Mouse (Mus musculus): ENCODE results near the gene Dlst. TPM values are rescaled to one million over a fixed set of nuclear protein-coding genes. Genes with fewer than 3 reads are reported as not detected.

Gene Dlst
- polyA plus RNA-seq, 1 experiment, result 57.4 TPM

DNA sequence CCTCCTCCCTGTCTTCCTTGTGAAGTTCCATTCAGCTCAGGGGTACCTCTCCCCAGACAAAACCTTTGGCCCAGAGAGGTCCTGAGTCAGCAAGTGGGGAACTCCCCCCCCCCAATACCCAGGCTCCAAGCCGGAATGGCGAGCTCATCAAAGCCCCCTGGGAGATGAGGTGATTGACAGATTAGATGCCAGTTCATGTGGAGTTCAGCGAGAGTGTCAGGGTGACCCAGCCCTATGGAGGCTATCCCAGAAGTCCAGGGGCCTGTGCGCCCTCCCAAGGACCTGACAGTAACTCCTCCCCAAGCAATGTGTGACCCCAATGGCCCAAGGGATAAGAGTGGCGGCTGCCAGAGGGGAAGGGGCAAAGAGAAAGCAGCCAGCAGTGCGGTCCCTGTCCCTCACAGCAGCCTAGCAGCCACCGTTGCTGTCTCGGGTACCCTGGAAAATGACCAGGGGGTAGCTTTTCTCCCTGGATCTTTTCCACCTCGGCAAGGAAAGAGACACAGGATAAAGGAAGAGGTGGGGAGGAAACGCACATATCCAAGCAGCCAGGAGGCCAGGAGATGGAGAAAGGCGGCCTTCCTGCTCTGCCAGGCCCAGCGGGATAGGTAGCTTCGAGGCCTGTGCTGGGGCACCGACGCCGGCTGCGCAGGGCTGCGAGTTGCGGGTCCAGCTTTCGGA is 39.8 kb downstream of the Dlst start:
- Histone ChIP-seq H3K36me3 (ENCODE audit: control insufficient read depth, insufficient read depth, low read length) (no peaks in the 10 kb centered on the region), H3K4me1 (ENCODE audit: control insufficient read depth, insufficient read depth, low read length) (peaks cover 13% of the 10 kb centered on the region), H3K27me3 (ENCODE audit: control insufficient read depth, insufficient read depth, low read length) (no peaks in the 10 kb centered on the region), H3K4me3 (ENCODE audit: control insufficient read depth, low read depth, low read length) (peak overlapping the region; percentile 62), H3K27ac (ENCODE audit: control insufficient read depth, insufficient read depth, low read depth, low read length) (no peak overlapping the region)
- TF ChIP-seq CTCF (IDR thresholded peaks at IDR 0.05; ENCODE audit: control insufficient read depth, insufficient read depth, insufficient replicate concordance, low read depth, low read length) (no peak), POLR2A (IDR thresholded peaks at IDR 0.05; ENCODE audit: control insufficient read depth, low read depth, low read length) (no peak)

DNA sequence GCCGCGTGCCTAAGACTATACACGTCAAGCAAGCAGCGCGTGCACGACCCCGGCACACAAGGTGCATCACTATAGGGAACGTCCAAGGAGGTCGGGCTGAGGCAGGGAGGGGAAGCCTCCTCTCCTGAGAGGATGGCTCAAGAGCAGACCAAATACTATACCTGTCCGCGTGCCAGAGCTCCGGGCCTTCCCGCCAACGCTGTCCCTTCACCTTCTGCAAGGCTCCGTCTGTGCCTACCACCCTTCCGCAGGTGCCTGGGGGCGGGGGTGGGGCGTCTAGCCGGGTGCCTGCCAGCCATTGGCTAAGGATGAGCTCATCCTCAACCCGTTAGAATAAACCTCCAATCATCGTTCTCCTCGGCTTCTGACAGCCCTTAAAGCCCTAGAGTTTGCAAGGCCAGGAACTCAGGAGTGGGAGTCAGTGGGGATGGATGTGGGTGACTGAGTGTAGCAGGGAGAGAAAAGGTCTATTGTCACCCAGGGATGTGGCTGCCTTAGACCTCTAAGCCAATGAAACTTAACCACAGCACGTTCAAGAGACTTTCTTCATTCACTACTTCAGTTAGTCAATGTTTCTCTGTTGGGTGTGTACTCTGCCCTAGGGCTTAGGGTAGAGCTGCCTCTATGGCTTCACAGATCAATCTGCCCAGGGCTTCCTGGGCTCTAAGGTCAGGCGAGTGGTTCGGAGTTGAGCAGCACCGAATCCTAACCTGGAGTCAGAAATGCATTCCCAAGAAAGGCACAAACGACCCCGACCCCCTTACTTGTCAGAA is 40.6 kb downstream of the Dlst start, which contains the start of gene Rps6kl1:
Gene Rps6kl1, minus strand, starts transcription at position 263 of the 773 bp plus-strand sequence.
- Histone ChIP-seq H3K4me1 (ENCODE audit: control insufficient read depth, insufficient read depth, low read length) (peaks cover 13% of the 10 kb centered on the region), H3K4me3 (ENCODE audit: control insufficient read depth, low read depth, low read length) (peak within 1 kb of the TSS; percentile 62), H3K27me3 (ENCODE audit: control insufficient read depth, insufficient read depth, low read length) (no peaks in the 10 kb centered on the region), H3K36me3 (ENCODE audit: control insufficient read depth, insufficient read depth, low read length) (no peaks in the 10 kb centered on the region), H3K27ac (ENCODE audit: control insufficient read depth, insufficient read depth, low read depth, low read length) (no peak within 1 kb of the TSS)
- no peak for TF ChIP-seq CTCF (IDR thresholded peaks at IDR 0.05; ENCODE audit: control insufficient read depth, insufficient read depth, insufficient replicate concordance, low read depth, low read length)
- TF ChIP-seq POLR2A (IDR thresholded peaks at IDR 0.05; ENCODE audit: control insufficient read depth, low read depth, low read length), result no peak

DNA sequence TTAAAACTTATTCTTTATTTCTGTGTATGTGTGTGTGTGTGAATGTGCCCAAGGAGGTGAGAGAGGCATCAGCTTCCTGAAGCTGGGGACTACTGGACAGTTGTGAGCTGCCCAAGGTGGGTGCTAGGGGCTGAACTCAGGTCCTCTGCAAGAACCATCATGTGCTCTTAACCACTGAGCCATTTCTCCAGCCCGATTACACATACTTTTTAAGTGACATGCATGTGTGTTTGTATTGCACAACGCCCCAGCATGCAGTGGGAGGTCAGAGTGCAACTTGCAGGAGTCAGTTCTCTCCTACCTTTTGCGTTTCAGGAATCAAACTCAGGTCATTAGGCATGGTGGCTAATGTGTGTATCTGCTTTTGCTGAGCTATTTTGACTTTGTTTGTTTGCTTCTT is 42.4 kb downstream of the Dlst start:
- no peak overlapping the region for H3K27ac ChIP-seq (ENCODE audit: control insufficient read depth, insufficient read depth, low read depth, low read length)

DNA sequence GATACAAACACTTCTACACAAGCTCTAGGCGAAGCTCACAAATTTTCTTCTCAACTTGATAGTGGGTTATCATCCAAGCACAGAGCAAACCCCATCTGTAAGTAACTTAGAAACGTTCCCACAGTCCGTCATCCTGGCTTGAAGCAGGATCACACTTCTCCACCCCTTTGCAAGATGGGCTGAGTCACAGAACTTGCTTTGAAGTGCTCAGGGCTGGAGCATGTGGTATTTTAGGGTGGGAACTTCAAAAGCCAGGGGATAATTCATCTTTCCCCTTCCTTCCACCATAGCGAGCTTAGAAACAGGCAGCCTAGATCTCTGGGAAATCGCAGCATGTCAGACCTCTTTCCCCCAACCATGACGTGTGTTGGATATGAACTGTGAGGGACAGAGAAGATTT is 45.7 kb downstream of the Dlst start:
- Histone ChIP-seq H3K4me1 (ENCODE audit: control insufficient read depth, insufficient read depth, low read length) (peaks cover 2% of the 10 kb centered on the region), H3K36me3 (ENCODE audit: control insufficient read depth, insufficient read depth, low read length) (no peaks in the 10 kb centered on the region), H3K27me3 (ENCODE audit: control insufficient read depth, insufficient read depth, low read length) (no peaks in the 10 kb centered on the region), H3K4me3 (ENCODE audit: control insufficient read depth, low read depth, low read length) (no peak overlapping the region), H3K27ac (ENCODE audit: control insufficient read depth, insufficient read depth, low read depth, low read length) (no peak overlapping the region)
- TF ChIP-seq POLR2A (IDR thresholded peaks at IDR 0.05; ENCODE audit: control insufficient read depth, low read depth, low read length) (no peak), CTCF (IDR thresholded peaks at IDR 0.05; ENCODE audit: control insufficient read depth, insufficient read depth, insufficient replicate concordance, low read depth, low read length) (no peak)

More for the DNA sequence above, 42.4 kb downstream of the Dlst start:
- Histone ChIP-seq H3K4me1 (ENCODE audit: control insufficient read depth, insufficient read depth, low read length) (peaks cover 13% of the 10 kb centered on the region), H3K4me3 (ENCODE audit: control insufficient read depth, low read depth, low read length) (no peak overlapping the region), H3K36me3 (ENCODE audit: control insufficient read depth, insufficient read depth, low read length) (no peaks in the 10 kb centered on the region), H3K27me3 (ENCODE audit: control insufficient read depth, insufficient read depth, low read length) (no peaks in the 10 kb centered on the region)
- TF ChIP-seq POLR2A (IDR thresholded peaks at IDR 0.05; ENCODE audit: control insufficient read depth, low read depth, low read length), result no peak
- TF ChIP-seq CTCF (IDR thresholded peaks at IDR 0.05; ENCODE audit: control insufficient read depth, insufficient read depth, insufficient replicate concordance, low read depth, low read length), result no peak

DNA sequence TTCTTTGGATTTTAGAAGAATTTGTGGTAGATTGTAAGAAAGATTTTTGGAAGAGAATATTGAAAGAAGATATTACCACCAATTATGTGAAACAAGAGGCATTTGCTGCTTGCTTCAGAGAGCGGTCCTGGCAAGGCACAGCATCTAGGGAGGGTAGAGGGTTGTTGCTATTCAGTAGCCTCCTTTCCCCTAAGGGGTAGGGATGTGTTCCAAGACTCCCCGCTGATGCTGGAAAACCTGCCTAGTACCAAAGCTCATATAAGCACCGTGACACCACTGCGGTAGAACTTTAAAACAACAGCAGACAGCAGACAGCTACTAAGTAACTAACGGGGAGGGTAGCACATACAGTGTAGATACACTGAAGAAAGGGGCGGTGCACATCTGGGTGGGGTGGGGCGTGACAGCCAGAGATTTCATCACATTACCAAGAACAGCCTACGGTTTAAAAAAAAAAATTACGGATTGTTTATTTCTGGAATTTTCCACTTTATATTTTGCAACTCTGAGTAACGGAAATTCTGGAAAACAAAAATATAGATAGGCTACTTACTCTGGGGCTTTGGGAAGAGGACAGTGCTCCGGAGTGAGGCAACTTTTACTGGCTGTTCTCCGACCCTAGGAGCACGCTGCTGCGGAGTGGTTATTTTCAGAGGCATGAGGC is 47.3 kb downstream of the Dlst start:
- Histone ChIP-seq H3K27ac (ENCODE audit: control insufficient read depth, insufficient read depth, low read depth, low read length) (no peak overlapping the region), H3K4me3 (ENCODE audit: control insufficient read depth, low read depth, low read length) (no peak overlapping the region), H3K4me1 (ENCODE audit: control insufficient read depth, insufficient read depth, low read length) (peaks cover 2% of the 10 kb centered on the region; the same call in 1 of the 2 replicates), H3K27me3 (ENCODE audit: control insufficient read depth, insufficient read depth, low read length) (no peaks in the 10 kb centered on the region), H3K36me3 (ENCODE audit: control insufficient read depth, insufficient read depth, low read length) (no peaks in the 10 kb centered on the region)
- TF ChIP-seq POLR2A (IDR thresholded peaks at IDR 0.05; ENCODE audit: control insufficient read depth, low read depth, low read length), result no peak
- no peak for TF ChIP-seq CTCF (IDR thresholded peaks at IDR 0.05; ENCODE audit: control insufficient read depth, insufficient read depth, insufficient replicate concordance, low read depth, low read length)

DNA sequence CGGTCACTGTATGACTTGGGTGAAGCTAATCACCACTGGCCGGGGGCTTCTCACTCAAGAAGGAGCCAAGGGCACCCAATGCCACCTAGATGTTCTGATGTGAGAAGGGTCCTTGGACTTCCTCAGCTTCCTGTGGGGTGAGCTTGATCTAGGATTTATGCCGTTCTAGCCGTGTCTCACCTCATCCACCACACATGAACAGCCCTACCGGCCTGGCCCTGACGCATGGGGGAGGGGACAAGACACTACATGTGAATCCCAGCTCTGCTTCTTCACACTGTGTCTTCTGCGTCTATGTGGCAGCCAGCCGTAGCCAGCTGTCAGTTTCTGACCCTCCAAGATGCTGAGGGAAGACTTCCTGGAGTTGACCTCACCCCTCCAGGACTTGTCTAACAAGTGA is 48.2 kb downstream of the Dlst start:
- Histone ChIP-seq H3K36me3 (ENCODE audit: control insufficient read depth, insufficient read depth, low read length) (no peaks in the 10 kb centered on the region), H3K27ac (ENCODE audit: control insufficient read depth, insufficient read depth, low read depth, low read length) (no peak overlapping the region), H3K4me3 (ENCODE audit: control insufficient read depth, low read depth, low read length) (no peak overlapping the region), H3K4me1 (ENCODE audit: control insufficient read depth, insufficient read depth, low read length) (peaks cover 2% of the 10 kb centered on the region; the same call in 1 of the 2 replicates), H3K27me3 (ENCODE audit: control insufficient read depth, insufficient read depth, low read length) (no peaks in the 10 kb centered on the region)
- no peak for TF ChIP-seq POLR2A (IDR thresholded peaks at IDR 0.05; ENCODE audit: control insufficient read depth, low read depth, low read length)
- TF ChIP-seq CTCF (IDR thresholded peaks at IDR 0.05; ENCODE audit: control insufficient read depth, insufficient read depth, insufficient replicate concordance, low read depth, low read length), result no peak

DNA sequence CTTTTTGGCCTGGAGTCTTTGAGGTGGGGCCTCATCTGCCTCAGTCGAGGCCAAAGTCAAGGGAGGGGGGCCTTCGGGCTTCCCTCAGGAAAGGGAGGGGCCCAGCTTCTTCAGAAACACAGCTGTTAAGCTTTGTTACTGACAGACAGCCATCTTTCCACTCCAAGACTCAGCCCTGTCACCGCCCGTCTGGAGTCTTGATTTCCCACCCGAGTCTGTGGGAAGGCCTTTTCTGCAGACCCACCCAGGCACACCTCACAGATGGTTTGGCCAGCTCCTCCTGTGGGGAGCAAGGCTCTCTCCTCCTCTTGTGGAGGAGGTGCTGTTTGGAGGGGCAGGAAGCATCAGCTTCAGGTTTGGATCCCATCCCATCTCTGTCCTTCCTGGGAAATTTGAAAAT is 49.0 kb downstream of the Dlst start:
- Histone ChIP-seq H3K4me3 (ENCODE audit: control insufficient read depth, low read depth, low read length) (no peak overlapping the region), H3K27me3 (ENCODE audit: control insufficient read depth, insufficient read depth, low read length) (no peaks in the 10 kb centered on the region), H3K27ac (ENCODE audit: control insufficient read depth, insufficient read depth, low read depth, low read length) (no peak overlapping the region), H3K4me1 (ENCODE audit: control insufficient read depth, insufficient read depth, low read length) (peaks cover 2% of the 10 kb centered on the region; the same call in 1 of the 2 replicates), H3K36me3 (ENCODE audit: control insufficient read depth, insufficient read depth, low read length) (no peaks in the 10 kb centered on the region)
- TF ChIP-seq POLR2A (IDR thresholded peaks at IDR 0.05; ENCODE audit: control insufficient read depth, low read depth, low read length) (no peak), CTCF (IDR thresholded peaks at IDR 0.05; ENCODE audit: control insufficient read depth, insufficient read depth, insufficient replicate concordance, low read depth, low read length) (no peak)
